Mouse (Mus musculus) neural tube, embryonic 12.5 days (tissue): ENCODE results near the gene Agk. TPM values are rescaled to one million over a fixed set of nuclear protein-coding genes. Genes with fewer than 3 reads are reported as not detected.

Experiments used
- ATAC-seq: fragments of 200-750 bp; cut with Nextera tagmentation; 2 replicates; pipeline ENCODE4 v1.8.0; 2017; ENCODE audit warnings: low read depth, mild to moderate bottlenecking, moderate TSS enrichment, moderate library complexity; ENCODE audit not compliant: low FRiP score
- H3K27ac ChIP-seq: fragments of 300-500 bp; sonication (generic); 2 replicates; pipeline ENCODE4 v1.5.1; 2016
- H3K27me3 ChIP-seq: fragments of 300-500 bp; sonication (generic); replicated peaks from 2 replicates; pipeline ENCODE4 v1.6.1; 2016; ENCODE audit warnings: mild to moderate bottlenecking
- H3K36me3 ChIP-seq: fragments of 300-500 bp; sonication (generic); 2 replicates; pipeline ENCODE4 v1.6.1; 2016; ENCODE audit warnings: mild to moderate bottlenecking
- H3K4me1 ChIP-seq: fragments of 300-500 bp; sonication (generic); 2 replicates; pipeline ENCODE4 v1.6.1; 2016
- H3K4me2 ChIP-seq: fragments of 300-500 bp; sonication (generic); replicated peaks from 2 replicates; pipeline ENCODE4 v1.6.1; 2016; ENCODE audit warnings: mild to moderate bottlenecking
- H3K4me3 ChIP-seq: fragments of 300-500 bp; sonication (generic); 2 replicates; pipeline ENCODE4 v1.5.1; 2016
- H3K9ac ChIP-seq: fragments of 300-500 bp; sonication (generic); 2 replicates; pipeline ENCODE4 v1.6.1; 2016; ENCODE audit warnings: mild to moderate bottlenecking
- H3K9me3 ChIP-seq: fragments of 300-500 bp; sonication (generic); 2 replicates; pipeline ENCODE4 v1.6.1; 2016; ENCODE audit warnings: mild to moderate bottlenecking
- WGBS: fragments of 180-500 bp; shearing (Covaris S2); methylation state at CpG from one replicate; pipeline ENCODE4 v1.1.7; 2016; 5-methylcytosine and 5-hydroxymethylcytosine counted together
- polyA plus RNA-seq: library from polyadenylated mRNA; unstranded; fragments of >200 nt; fragmentation: Nextera tagmentation; extraction: Ambion mirVana; gene quantifications from 2 replicates; pipeline ENCODE4 v1.2.1, GENCODE M21; 2016

Gene Agk
- polyA plus RNA-seq, 1 experiment from 2014 or later: 42.3 TPM

DNA sequence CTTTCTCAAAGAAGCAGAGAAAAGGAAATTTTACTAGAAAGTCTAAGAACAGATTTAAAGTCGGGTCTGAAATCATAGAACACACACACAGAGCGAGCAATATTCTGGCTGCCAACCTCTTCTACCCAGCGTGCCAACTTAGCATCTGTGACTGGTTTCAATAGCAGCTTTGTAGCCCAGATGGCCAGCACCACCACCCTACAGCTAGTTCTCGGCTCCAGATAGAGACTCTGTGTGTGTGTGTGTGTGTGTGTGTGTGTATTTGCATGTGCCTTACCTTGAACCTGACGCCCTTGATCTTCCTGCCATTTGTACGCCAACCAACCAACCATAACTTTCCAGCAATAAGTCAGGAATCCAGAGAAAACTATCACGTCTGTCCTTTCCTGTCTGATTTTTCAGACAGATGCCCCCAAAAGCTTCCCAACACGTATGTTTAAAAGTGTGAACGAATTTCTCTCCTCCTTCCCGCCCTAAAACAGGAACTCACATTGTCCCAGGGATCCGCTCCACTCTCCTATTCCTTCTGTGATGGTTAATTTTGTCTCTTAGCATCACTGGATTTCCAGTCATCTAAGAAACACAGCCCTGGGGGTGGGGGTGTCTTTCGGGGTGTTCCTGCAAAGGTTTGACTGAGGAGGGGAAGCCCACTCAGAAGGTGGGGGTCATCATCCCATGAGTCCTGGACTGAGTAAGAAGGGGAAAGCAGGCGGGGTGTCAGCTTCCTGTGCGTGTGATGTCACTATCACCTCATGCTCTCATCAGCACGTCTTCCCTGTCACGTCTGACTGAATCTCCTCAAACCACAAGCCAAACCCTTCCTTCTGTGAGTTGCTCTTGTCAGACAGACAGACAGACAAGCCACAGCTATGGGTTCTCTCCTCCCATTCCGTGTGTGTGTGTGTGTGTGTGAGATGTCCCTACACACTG is 107.6 kb downstream of the Agk start:
- ATAC-seq: no peak
- H3K27ac ChIP-seq: no peak overlapping the region
- H3K36me3 ChIP-seq: no peaks in the 10 kb centered on the region
- H3K4me2 ChIP-seq: no peak overlapping the region
- H3K4me1 ChIP-seq: peaks cover 13% of the 10 kb centered on the region; the same call in 1 of the 2 replicates
- no peak overlapping the region for H3K9ac ChIP-seq
- H3K27me3 ChIP-seq: no peaks in the 10 kb centered on the region
- WGBS: 88% methylated on average over 17 of the region's 17 CpGs
- H3K9me3 ChIP-seq: no peaks in the 10 kb centered on the region
- no peak overlapping the region for H3K4me3 ChIP-seq

GRCm38 (mm10) chr6:40434697-40435096 is 109.7 kb downstream of the Agk start:
- Histone ChIP-seq H3K4me1 (peaks cover 13% of the 10 kb centered on the region; the same call in 1 of the 2 replicates), H3K27ac (no peak overlapping the region), H3K27me3 (no peaks in the 10 kb centered on the region; the same call in 1 of the 2 replicates), H3K36me3 (no peaks in the 10 kb centered on the region), H3K9me3 (no peaks in the 10 kb centered on the region), H3K9ac (peak overlapping the region; percentile 84), H3K4me3 (peak overlapping the region; percentile 81), H3K4me2 (peak overlapping the region; percentile 82)
- ATAC-seq: no peak
- 8% methylated on average over 7 of the region's 7 CpGs for WGBS

DNA sequence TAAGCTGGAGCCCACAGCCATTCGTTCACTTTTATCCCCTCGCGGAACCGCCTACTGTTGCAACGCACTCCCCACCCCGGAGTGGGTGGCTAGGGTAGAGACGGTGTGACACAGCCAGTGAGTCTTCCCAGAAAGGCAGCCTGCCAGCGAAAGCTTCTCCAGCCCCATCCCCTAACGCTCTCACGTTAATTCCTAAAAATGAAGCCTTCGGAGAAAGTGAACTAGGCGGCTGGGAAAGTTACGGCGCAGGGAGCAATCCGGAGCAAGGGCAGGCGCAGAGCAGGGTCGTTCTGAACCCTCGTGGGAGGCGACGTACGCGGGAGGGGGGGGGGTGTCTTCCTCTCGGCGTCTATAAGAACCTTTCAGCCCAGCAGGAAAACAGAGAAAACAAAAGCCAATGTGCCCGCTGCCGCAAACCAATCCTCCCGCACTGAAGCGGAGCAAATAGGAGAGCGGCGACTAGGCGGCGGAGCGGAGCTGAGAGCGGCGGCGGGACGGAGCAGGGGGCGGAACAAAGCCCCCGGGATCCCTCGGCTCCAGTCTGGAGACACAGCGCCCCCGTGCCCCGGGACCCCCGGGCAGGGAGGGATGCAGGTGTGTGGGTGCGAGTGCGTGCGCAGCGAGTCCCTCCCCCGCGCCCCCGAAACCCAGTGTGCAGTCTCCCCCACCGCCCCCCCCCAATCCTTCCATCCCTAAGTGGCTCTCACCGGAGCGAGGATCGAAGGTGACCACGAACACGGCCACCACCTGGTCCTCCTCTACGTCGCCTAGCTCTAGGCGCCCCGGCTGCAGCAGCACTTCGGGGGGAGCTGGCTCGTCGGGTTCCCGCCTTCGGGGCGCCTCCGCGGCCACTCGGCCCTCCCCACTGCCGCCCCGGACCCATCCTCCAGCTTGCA is 110.4 kb downstream of the Agk start:
- peak overlapping the region; percentile 84 for H3K9ac ChIP-seq
- under 1% methylated on average over 72 of the region's 72 CpGs for WGBS
- H3K27ac ChIP-seq: peak overlapping the region; percentile 79
- no peaks in the 10 kb centered on the region for H3K9me3 ChIP-seq
- H3K27me3 ChIP-seq: no peaks in the 10 kb centered on the region; the same call in 1 of the 2 replicates
- ATAC-seq: peak; percentile 83
- no peaks in the 10 kb centered on the region for H3K36me3 ChIP-seq
- peak overlapping the region; percentile 81 for H3K4me3 ChIP-seq
- peaks cover 13% of the 10 kb centered on the region; the same call in 1 of the 2 replicates for H3K4me1 ChIP-seq
- H3K4me2 ChIP-seq: peak overlapping the region; percentile 82

DNA sequence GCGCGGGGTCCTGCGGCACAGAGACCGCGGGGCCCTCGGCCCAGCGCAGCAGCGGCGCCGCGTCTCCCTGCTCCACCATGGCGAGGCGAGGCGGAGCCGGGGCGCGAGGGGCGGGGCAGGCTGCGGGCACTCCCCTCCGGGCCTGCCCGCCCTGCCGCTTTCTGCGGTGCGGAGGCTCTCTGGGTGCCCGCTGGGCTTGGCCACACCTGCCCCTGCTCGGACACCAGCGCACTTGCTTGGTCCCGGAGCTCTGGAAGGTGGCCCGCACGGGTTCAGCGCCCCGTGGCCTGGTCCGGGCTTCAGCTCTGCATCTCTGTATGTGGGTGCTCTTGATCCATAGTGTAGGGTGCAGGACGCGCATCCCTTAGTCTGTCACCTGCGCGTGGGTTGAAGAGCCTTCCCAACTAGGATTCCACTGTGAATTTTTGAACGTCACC is 111.1 kb downstream of the Agk start, which contains the start of gene E330009J07Rik:
TSS of gene E330009J07Rik (minus strand) at position 89 of the 437 bp plus-strand sequence.
- under 1% methylated on average over 38 of the region's 38 CpGs for WGBS
- H3K4me1 ChIP-seq: peaks cover 11% of the 10 kb centered on the region; the same call in 1 of the 2 replicates
- H3K4me2 ChIP-seq: peak within 1 kb of the TSS; percentile 82
- H3K27me3 ChIP-seq: no peaks in the 10 kb centered on the region; the same call in 1 of the 2 replicates
- ATAC-seq: peak; percentile 90
- H3K9me3 ChIP-seq: no peaks in the 10 kb centered on the region
- peak within 1 kb of the TSS; percentile 79 for H3K27ac ChIP-seq
- peak within 1 kb of the TSS; percentile 84 for H3K9ac ChIP-seq
- peak within 1 kb of the TSS; percentile 81 for H3K4me3 ChIP-seq
- H3K36me3 ChIP-seq: no peaks in the 10 kb centered on the region

DNA sequence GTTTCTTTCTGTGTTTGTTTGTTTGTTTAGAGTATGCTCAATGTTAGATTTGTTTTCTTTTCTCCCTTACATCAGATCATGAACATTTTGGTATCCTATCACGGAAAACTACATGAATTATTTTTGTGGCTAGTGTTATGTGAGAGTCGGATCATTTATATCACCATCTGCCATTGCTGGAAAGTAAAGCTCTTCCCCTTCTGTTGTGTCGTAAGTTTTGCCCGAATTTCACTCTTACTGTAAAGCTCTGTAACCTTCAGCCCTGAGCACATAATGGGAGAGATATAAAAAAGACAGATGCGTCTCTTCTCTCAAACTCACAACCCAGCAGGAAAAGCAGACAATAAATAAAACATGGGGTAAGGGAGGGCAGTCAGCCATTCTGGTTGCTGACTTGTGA is 114.0 kb downstream of the Agk start, which contains the start of gene Wee2:
TSS of gene Wee2 (plus strand) at position 153 of the 400 bp plus-strand sequence.
- no peak within 1 kb of the TSS for H3K27ac ChIP-seq
- H3K36me3 ChIP-seq: no peaks in the 10 kb centered on the region
- no peaks in the 10 kb centered on the region for H3K9me3 ChIP-seq
- H3K27me3 ChIP-seq: no peaks in the 10 kb centered on the region; the same call in none of the 2 replicates
- H3K4me1 ChIP-seq: peaks cover 11% of the 10 kb centered on the region; the same call in 1 of the 2 replicates
- no peak within 1 kb of the TSS for H3K4me3 ChIP-seq
- no peak for ATAC-seq
- no peak within 1 kb of the TSS; the same call in 1 of the 2 replicates for H3K4me2 ChIP-seq
- WGBS: 69% methylated on average over 5 of the region's 5 CpGs
- no peak within 1 kb of the TSS for H3K9ac ChIP-seq

DNA sequence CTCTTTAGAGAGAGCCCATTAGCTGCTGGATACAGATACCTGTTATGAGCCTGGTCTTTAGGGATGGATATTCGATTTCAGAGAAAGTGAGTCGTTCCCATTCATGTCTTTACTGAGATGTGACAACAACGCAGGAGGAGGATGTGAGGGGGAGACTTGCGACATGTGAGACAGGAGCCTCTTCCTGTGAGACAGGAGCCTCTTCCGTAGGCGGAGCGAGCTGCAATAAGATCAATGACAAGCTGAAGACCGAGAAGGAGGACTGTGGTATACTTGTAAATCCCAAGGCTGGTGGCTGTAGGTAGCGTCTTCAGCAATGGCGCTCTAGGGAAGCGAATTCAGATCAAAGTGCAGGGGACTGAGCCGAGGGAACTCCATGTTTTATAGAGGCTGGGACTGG is 114.8 kb downstream of the Agk start:
- 38% methylated on average over 12 of the region's 12 CpGs for WGBS
- no peak overlapping the region for H3K27ac ChIP-seq
- no peak overlapping the region for H3K9ac ChIP-seq
- no peaks in the 10 kb centered on the region; the same call in none of the 2 replicates for H3K27me3 ChIP-seq
- H3K4me1 ChIP-seq: peaks cover 3% of the 10 kb centered on the region; the same call in 1 of the 2 replicates
- no peaks in the 10 kb centered on the region for H3K36me3 ChIP-seq
- H3K9me3 ChIP-seq: no peaks in the 10 kb centered on the region
- H3K4me2 ChIP-seq: no peak overlapping the region; the same call in 1 of the 2 replicates
- no peak for ATAC-seq
- no peak overlapping the region for H3K4me3 ChIP-seq

GRCm38 (mm10) chr6:40441276-40441675 is 116.3 kb downstream of the Agk start:
- Histone ChIP-seq H3K27ac (no peak overlapping the region), H3K27me3 (no peaks in the 10 kb centered on the region; the same call in none of the 2 replicates), H3K4me2 (no peak overlapping the region), H3K9ac (no peak overlapping the region), H3K4me1 (no peaks in the 10 kb centered on the region), H3K9me3 (no peaks in the 10 kb centered on the region), H3K36me3 (no peaks in the 10 kb centered on the region), H3K4me3 (no peak overlapping the region)
- no peak for ATAC-seq
- 81% methylated on average over 3 of the region's 3 CpGs for WGBS

- Histone ChIP-seq H3K9ac (no peak overlapping the region), H3K4me1 (no peaks in the 10 kb centered on the region), H3K36me3 (no peaks in the 10 kb centered on the region), H3K27ac (no peak overlapping the region), H3K27me3 (no peaks in the 10 kb centered on the region; the same call in none of the 2 replicates), H3K9me3 (no peaks in the 10 kb centered on the region), H3K4me2 (no peak overlapping the region), H3K4me3 (no peak overlapping the region)
- ATAC-seq: no peak
- 48% methylated on average over 3 of the region's 3 CpGs for WGBS
Observed at GRCm38 (mm10) chr6:40441755-40442154, 116.8 kb downstream of the Agk start.

DNA sequence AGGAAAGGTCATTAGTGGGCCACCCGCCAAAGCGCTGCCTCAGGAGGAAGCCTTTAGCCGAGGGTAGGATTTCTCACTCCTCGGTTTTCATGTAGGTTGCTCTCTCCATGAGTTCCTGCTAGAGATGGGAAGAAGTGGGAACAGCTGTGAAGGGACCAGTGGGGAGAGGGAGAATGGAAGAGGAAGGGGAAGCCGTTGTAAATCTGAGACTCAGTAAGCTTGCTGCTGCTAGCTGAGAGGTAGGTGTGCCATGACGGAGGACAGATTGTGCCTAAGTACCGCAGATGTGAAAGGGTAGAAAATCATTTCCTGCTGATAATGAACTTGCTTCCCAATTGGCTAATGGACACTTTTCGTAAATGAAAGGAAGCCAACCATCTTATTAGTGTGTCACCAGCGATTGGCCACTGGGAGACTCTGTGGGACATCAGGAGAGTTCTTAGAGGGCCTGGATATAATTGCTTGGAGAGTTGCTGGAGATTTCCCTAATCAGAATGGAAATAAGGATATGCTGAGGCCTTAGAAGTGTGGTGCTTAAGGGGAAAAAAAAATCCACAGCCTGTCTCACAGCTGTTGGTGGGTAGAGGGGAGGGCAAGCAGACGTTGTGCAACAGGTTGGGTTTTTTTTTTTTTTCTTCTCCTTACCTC is 118.4 kb downstream of the Agk start:
- no peak overlapping the region for H3K4me2 ChIP-seq
- no peak for ATAC-seq
- H3K4me3 ChIP-seq: no peak overlapping the region
- H3K27ac ChIP-seq: no peak overlapping the region
- no peak overlapping the region for H3K9ac ChIP-seq
- no peaks in the 10 kb centered on the region for H3K36me3 ChIP-seq
- WGBS: 35% methylated on average over 10 of the region's 10 CpGs
- no peaks in the 10 kb centered on the region; the same call in none of the 2 replicates for H3K27me3 ChIP-seq
- H3K4me1 ChIP-seq: no peaks in the 10 kb centered on the region
- H3K9me3 ChIP-seq: no peaks in the 10 kb centered on the region
